Mouse (Mus musculus): ENCODE measurements at regions not wholly inside any gene's neighbourhood (a gene's known extent, or its start where the extent isn't known, plus 50 kb on each side); places are given as distances from the start of the nearest gene placed in this dataset.

GRCm38 (mm10) chr8:34473769-34474168 lies 362.2 kb upstream of the Gm10131 start:
- TF ChIP-seq USF1 (IDR thresholded peaks at IDR 0.05; ENCODE audit: low read depth, low read length): no peak
- no peak for TF ChIP-seq POLR2AphosphoS2 (IDR thresholded peaks at IDR 0.05; ENCODE audit: low read length)
- TF ChIP-seq MAX (IDR thresholded peaks at IDR 0.05; ENCODE audit: low read length): no peak
- TF ChIP-seq MYB (IDR thresholded peaks at IDR 0.05; ENCODE audit: low read depth, low read length): no peak
- TF ChIP-seq JUND (IDR thresholded peaks at IDR 0.05; ENCODE audit: low read depth, low read length): no peak
- no peak for TF ChIP-seq RCOR1 (IDR thresholded peaks at IDR 0.05; ENCODE audit: low read depth, low read length)
- no peak for TF ChIP-seq USF2 (IDR thresholded peaks at IDR 0.05; ENCODE audit: borderline replicate concordance in 1 of 2, insufficient read depth in 1 of 2, low read depth in 1 of 2, low read length in 2 of 2)
- TF ChIP-seq POLR2A (IDR thresholded peaks at IDR 0.05; ENCODE audit: control insufficient read depth in 1 of 2, insufficient read depth in 1 of 2, low read depth in 1 of 2, low read length in 2 of 2, poor library complexity in 1 of 2): no peak
- no peaks in the 10 kb centered on the region for H3K36me3 ChIP-seq (ENCODE audit: control insufficient read depth in 1 of 2, insufficient read depth in 2 of 2, low read length in 2 of 2)
- no peaks in the 10 kb centered on the region for H3K79me2 ChIP-seq (ENCODE audit: control insufficient read depth, insufficient read depth, low read length, poor library complexity)
- H3K9me3 ChIP-seq (replicated peaks; ENCODE audit: insufficient read depth, low read length): no peaks in the 10 kb centered on the region
- H3K4me3 ChIP-seq (ENCODE audit: control insufficient read depth in 1 of 2, insufficient read depth in 1 of 2, low read depth in 2 of 2, low read length in 2 of 2): no peak overlapping the region
- H3K9ac ChIP-seq (ENCODE audit: control insufficient read depth, low read depth, low read length, poor library complexity, severe bottlenecking): no peak overlapping the region
- H3K27ac ChIP-seq (ENCODE audit: control insufficient read depth, low read depth, low read length): no peak overlapping the region
- H3K27me3 ChIP-seq (ENCODE audit: control insufficient read depth in 1 of 2, insufficient read depth in 2 of 2, low read length in 2 of 2): no peaks in the 10 kb centered on the region
- no peaks in the 10 kb centered on the region for H3K4me1 ChIP-seq (ENCODE audit: control insufficient read depth in 1 of 2, insufficient read depth in 2 of 2, low read length in 2 of 2)
- no peak for DNase-seq (ENCODE audit: low read depth, low spot score)

- DNase-seq (ENCODE audit: low read depth, low spot score): no peak
- Histone ChIP-seq H3K4me1 (ENCODE audit: control insufficient read depth in 1 of 2, insufficient read depth in 2 of 2, low read length in 2 of 2) (no peaks in the 10 kb centered on the region), H3K27ac (ENCODE audit: control insufficient read depth, low read depth, low read length) (no peak overlapping the region), H3K27me3 (ENCODE audit: control insufficient read depth in 1 of 2, insufficient read depth in 2 of 2, low read length in 2 of 2) (no peaks in the 10 kb centered on the region), H3K9ac (ENCODE audit: control insufficient read depth, low read depth, low read length, poor library complexity, severe bottlenecking) (no peak overlapping the region), H3K4me3 (ENCODE audit: control insufficient read depth in 1 of 2, insufficient read depth in 1 of 2, low read depth in 2 of 2, low read length in 2 of 2) (no peak overlapping the region), H3K36me3 (ENCODE audit: control insufficient read depth in 1 of 2, insufficient read depth in 2 of 2, low read length in 2 of 2) (no peaks in the 10 kb centered on the region), H3K79me2 (ENCODE audit: control insufficient read depth, insufficient read depth, low read length, poor library complexity) (no peaks in the 10 kb centered on the region), H3K9me3 (replicated peaks; ENCODE audit: insufficient read depth, low read length) (no peaks in the 10 kb centered on the region)
- TF ChIP-seq UBTF (IDR thresholded peaks at IDR 0.05; ENCODE audit: borderline replicate concordance, insufficient read depth, low read depth, low read length): no peak
- TF ChIP-seq HCFC1 (IDR thresholded peaks at IDR 0.05; ENCODE audit: low read depth, low read length): no peak
- TF ChIP-seq RCOR1 (IDR thresholded peaks at IDR 0.05; ENCODE audit: low read depth, low read length): no peak
- TF ChIP-seq NELFE (IDR thresholded peaks at IDR 0.05; ENCODE audit: low read depth, low read length): no peak
- no peak for TF ChIP-seq ZNF384 (IDR thresholded peaks at IDR 0.05; ENCODE audit: low read depth, low read length)
- no peak for TF ChIP-seq CTCF (IDR thresholded peaks at IDR 0.05 in 2 of 3, conservative IDR thresholded peaks at IDR 0.05 in 1 of 3; ENCODE audit: control insufficient read depth in 1 of 3, insufficient read depth in 1 of 3, low read depth in 2 of 3, low read length in 3 of 3, poor library complexity in 1 of 3, severe bottlenecking in 1 of 3)
- no peak for TF ChIP-seq TAL1 (IDR thresholded peaks at IDR 0.05; ENCODE audit: low read length)
- TF ChIP-seq ELF1 (IDR thresholded peaks at IDR 0.05; ENCODE audit: low read depth, low read length): no peak
- TF ChIP-seq TCF12 (IDR thresholded peaks at IDR 0.05; ENCODE audit: low read depth, low read length): no peak
- TF ChIP-seq TBP (IDR thresholded peaks at IDR 0.05; ENCODE audit: low read depth, low read length): no peak
These were observed 361.8 kb upstream of the Gm10131 start for GRCm38 (mm10) chr8:34473301-34473700.

Measured in MEL (cell line).